Mouse (Mus musculus) thymus, adult 2 months (tissue): Measurements from ENCODE around the gene Fam83g.

Source experiments
- CTCF ChIP-seq: fragments of 200-500 bp; IDR thresholded peaks from 2 replicates; pipeline ENCODE4 v1.5.1; 2012; ENCODE audit warnings: mild to moderate bottlenecking, control low read depth, low read length, moderate library complexity, borderline replicate concordance; ENCODE audit not compliant: control insufficient read depth, poor library complexity, insufficient read depth; ENCODE audit errors: extremely low read depth
- POLR2A ChIP-seq: fragments of 200-500 bp; IDR thresholded peaks from 2 replicates; pipeline ENCODE4 v1.6.1; 2012; ENCODE audit warnings: mild to moderate bottlenecking, low read length, control low read depth, moderate library complexity; ENCODE audit not compliant: control insufficient read depth, poor library complexity, insufficient read depth; ENCODE audit errors: extremely low read depth

DNA sequence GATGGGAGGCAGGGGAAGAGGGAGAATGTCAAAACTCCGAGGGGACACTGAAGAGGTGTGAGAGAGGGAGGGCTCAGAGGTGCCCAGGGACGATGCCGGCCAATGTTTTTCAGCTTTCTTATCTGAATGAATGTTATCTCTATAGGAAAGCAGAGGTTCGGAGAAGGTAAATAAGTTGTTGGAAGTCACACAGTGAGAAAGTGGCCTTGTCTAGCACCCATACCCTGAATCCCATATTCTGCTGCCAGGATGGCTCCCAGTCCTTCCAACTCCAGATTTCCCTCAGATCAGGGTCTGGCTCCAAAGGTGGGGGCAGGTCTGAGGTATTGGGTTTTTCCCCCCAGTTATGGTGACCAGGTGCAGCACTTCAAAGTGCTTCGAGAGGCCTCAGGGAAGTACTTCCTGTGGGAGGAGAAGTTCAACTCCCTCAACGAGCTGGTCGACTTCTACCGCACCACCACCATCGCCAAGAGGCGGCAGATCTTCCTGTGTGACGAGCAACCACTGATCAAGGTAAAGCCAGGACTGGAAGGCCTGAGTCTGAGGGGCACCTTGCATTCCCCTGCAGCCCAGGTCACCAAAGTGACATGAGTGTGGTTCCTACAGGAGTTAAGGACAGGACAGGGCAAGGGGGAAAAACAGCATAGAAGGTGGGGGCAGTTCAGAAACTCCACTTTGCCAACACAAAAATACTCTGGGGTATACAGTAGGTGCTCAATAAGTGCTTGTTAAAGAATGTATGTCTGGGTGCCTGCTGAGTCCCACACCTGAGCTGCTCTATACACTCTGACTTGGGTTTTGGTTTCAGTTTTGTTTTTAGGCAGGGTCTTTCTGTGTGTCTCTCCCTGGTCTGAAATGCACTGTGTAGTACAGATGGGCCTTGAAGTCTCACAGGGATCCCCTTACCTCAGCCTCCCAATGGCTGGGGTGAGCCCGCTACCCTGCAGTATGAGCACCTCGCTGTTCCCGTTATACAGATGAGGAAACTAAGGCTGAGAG is 14.1 kb upstream of the Fam83g start:
- TF ChIP-seq CTCF (no peak), POLR2A (no peak)
